Mouse (Mus musculus): ENCODE results near the gene Anxa5. TPM values are rescaled to one million over a fixed set of nuclear protein-coding genes. Genes with fewer than 3 reads are reported as not detected.

The Anxa5 gene
- total and polyA plus RNA-seq, 3 experiments = 30.8 to 47.1 (median 43.4) TPM

- peaks cover 0 to 30% of the 10 kb centered on the region in 2 experiments; a peak in 2 of 4 replicates for H3K4me1 ChIP-seq (ENCODE audit: control insufficient read depth in 1 of 2, insufficient read depth in 2 of 2)
- TF ChIP-seq POLR2A (IDR thresholded peaks at IDR 0.05; ENCODE audit: low read depth, low read length) (no peak), ZMIZ1 (IDR thresholded peaks at IDR 0.05; ENCODE audit: low read depth, low read length) (no peak), RAD21 (IDR thresholded peaks at IDR 0.05; ENCODE audit: low read depth, low read length) (no peak), JUN (IDR thresholded peaks at IDR 0.05; ENCODE audit: insufficient read depth, low read depth, low read length) (no peak), USF2 (conservative IDR thresholded peaks at IDR 0.05; ENCODE audit: low read depth, low read length) (no peak)
- H3K36me3 ChIP-seq (replicated peaks in 1 of 2; ENCODE audit: control insufficient read depth in 1 of 2, insufficient read depth in 1 of 2, low read length in 1 of 2) = no peaks in the 10 kb centered on the region
- no peak overlapping the region for H3K9ac ChIP-seq (ENCODE audit: insufficient read depth, low read depth)
- H3K27ac ChIP-seq (ENCODE audit: insufficient read depth, low read depth) = no peak overlapping the region
- H3K9me3 ChIP-seq (replicated peaks; ENCODE audit: low read length) = peaks cover 3% of the 10 kb centered on the region
- H3K4me3 ChIP-seq (replicated peaks in 1 of 3; ENCODE audit: low read depth in 2 of 3, low read length in 2 of 3, poor library complexity in 1 of 3) = no peak overlapping the region
- no peaks in the 10 kb centered on the region for H3K79me2 ChIP-seq (replicated peaks; ENCODE audit: control insufficient read depth, extremely low read depth, insufficient read depth, poor library complexity, severe bottlenecking)
- H3K4me2 ChIP-seq (ENCODE audit: insufficient read depth, low read depth, poor library complexity, severe bottlenecking) = no peak overlapping the region
- no peaks in the 10 kb centered on the region for H3K27me3 ChIP-seq (replicated peaks)
- no peak for DNase-seq (ENCODE audit: extremely low read depth)
- dilution Hi-C loops (cut with MboI; ENCODE audit: extremely low pct_ligation_motif_present, extremely low pct_unique_long_range_greater_than_20kb, low sequenced_read_pairs) = no loop called here
- in situ Hi-C loops (cut with MboI; ENCODE audit: low pct_ligation_motif_present, low pct_unique_long_range_greater_than_20kb, low sequenced_read_pairs) = no loop called here
Measured at GRCm38 (mm10) chr3:36430360-36430759, 45.3 kb downstream of the Anxa5 start.

DNA sequence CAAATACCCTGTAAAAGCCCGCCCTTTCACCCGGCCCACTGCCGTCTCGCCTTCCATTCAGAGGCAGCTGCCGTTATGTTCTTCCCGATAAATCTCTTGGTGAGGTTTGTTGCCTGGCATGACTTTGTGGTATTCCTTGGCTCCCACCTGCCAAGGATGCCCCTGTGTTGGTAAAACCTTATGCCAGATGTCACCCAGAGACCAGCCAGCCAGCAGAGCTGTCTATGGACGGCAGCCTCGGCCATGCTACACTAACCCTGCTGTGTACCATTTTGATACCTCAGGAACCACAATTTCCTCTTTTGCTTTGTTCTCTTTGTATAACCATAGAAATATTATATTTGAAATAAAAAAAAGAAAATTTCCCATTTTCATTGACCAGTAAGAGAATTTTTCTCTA is 48.3 kb downstream of the Anxa5 start:
- in situ Hi-C loops (cut with MboI; ENCODE audit: low pct_ligation_motif_present, low pct_unique_long_range_greater_than_20kb, low sequenced_read_pairs) = no loop called here
- no peaks in the 10 kb centered on the region for H3K79me2 ChIP-seq (replicated peaks; ENCODE audit: control insufficient read depth, extremely low read depth, insufficient read depth, poor library complexity, severe bottlenecking)
- TF ChIP-seq RCOR1 (conservative IDR thresholded peaks at IDR 0.05; ENCODE audit: low read depth, low read length) = no peak
- no peak for TF ChIP-seq MAX (IDR thresholded peaks at IDR 0.05; ENCODE audit: low read length)
- no peak for TF ChIP-seq MYC (IDR thresholded peaks at IDR 0.05; ENCODE audit: low read depth, low read length)
- no peak for TF ChIP-seq EP300 (IDR thresholded peaks at IDR 0.05; ENCODE audit: low read length)
- TF ChIP-seq CTCF (conservative IDR thresholded peaks at IDR 0.05 in 1 of 2, IDR thresholded peaks at IDR 0.05 in 1 of 2; ENCODE audit: low read depth in 2 of 2, low read length in 2 of 2) = no peak
- no peak for TF ChIP-seq SIN3A (IDR thresholded peaks at IDR 0.05; ENCODE audit: low read length)
- no peak for TF ChIP-seq HCFC1 (IDR thresholded peaks at IDR 0.05; ENCODE audit: low read depth, low read length)
- peak; percentile 42 for DNase-seq (ENCODE audit: extremely low read depth)
- peaks cover 3% of the 10 kb centered on the region for H3K9me3 ChIP-seq (replicated peaks; ENCODE audit: low read length)
- H3K27ac ChIP-seq (ENCODE audit: insufficient read depth, low read depth) = no peak overlapping the region
- no peaks in the 10 kb centered on the region for H3K27me3 ChIP-seq (replicated peaks)
- H3K4me1 ChIP-seq (ENCODE audit: control insufficient read depth in 1 of 2, insufficient read depth in 2 of 2) = peaks cover 0 to 32% of the 10 kb centered on the region in 2 experiments; a peak in 2 of 4 replicates
- no peaks in the 10 kb centered on the region for H3K36me3 ChIP-seq (replicated peaks in 1 of 2; ENCODE audit: control insufficient read depth in 1 of 2, insufficient read depth in 1 of 2, low read length in 1 of 2)
- H3K9ac ChIP-seq (ENCODE audit: insufficient read depth, low read depth) = no peak overlapping the region
- dilution Hi-C loops (cut with MboI; ENCODE audit: extremely low pct_ligation_motif_present, extremely low pct_unique_long_range_greater_than_20kb, low sequenced_read_pairs) = no loop called here
- H3K4me2 ChIP-seq (ENCODE audit: insufficient read depth, low read depth, poor library complexity, severe bottlenecking) = no peak overlapping the region
- H3K4me3 ChIP-seq (replicated peaks in 1 of 3; ENCODE audit: low read depth in 2 of 3, low read length in 2 of 3, poor library complexity in 1 of 3) = no peak overlapping the region

GRCm38 (mm10) chr3:36409456-36409855 is 66.2 kb downstream of the Anxa5 start:
- Histone ChIP-seq H3K4me2 (ENCODE audit: insufficient read depth, low read depth, poor library complexity, severe bottlenecking) (no peak overlapping the region), H3K27ac (ENCODE audit: insufficient read depth, low read depth) (no peak overlapping the region), H3K36me3 (replicated peaks in 1 of 2; ENCODE audit: control insufficient read depth in 1 of 2, insufficient read depth in 1 of 2, low read length in 1 of 2) (no peaks in the 10 kb centered on the region), H3K79me2 (replicated peaks; ENCODE audit: control insufficient read depth, extremely low read depth, insufficient read depth, poor library complexity, severe bottlenecking) (no peaks in the 10 kb centered on the region), H3K9me3 (replicated peaks; ENCODE audit: low read length) (no peaks in the 10 kb centered on the region), H3K27me3 (replicated peaks) (no peaks in the 10 kb centered on the region), H3K4me3 (replicated peaks in 1 of 3; ENCODE audit: low read depth in 2 of 3, low read length in 2 of 3, poor library complexity in 1 of 3) (no peak overlapping the region), H3K9ac (ENCODE audit: insufficient read depth, low read depth) (no peak overlapping the region; the same call in 1 of the 2 replicates), H3K4me1 (ENCODE audit: control insufficient read depth in 1 of 2, insufficient read depth in 2 of 2) (peaks cover 11 to 41% of the 10 kb centered on the region in 2 experiments)
- peak; percentile 31 for DNase-seq (ENCODE audit: extremely low read depth)
- in situ Hi-C loops (cut with MboI; ENCODE audit: low pct_ligation_motif_present, low pct_unique_long_range_greater_than_20kb, low sequenced_read_pairs) = no loop called here
- dilution Hi-C loops (cut with MboI; ENCODE audit: extremely low pct_ligation_motif_present, extremely low pct_unique_long_range_greater_than_20kb, low sequenced_read_pairs) = no loop called here
- TF ChIP-seq ETS1 (conservative IDR thresholded peaks at IDR 0.05; ENCODE audit: low read depth, low read length) (peak; percentile 32; the same call in 1 of the 2 replicates), BHLHE40 (IDR thresholded peaks at IDR 0.05; ENCODE audit: low read depth, low read length) (peak; percentile 15; the same call in 1 of the 2 replicates), MEF2A (IDR thresholded peaks at IDR 0.05; ENCODE audit: borderline replicate concordance, low read depth, low read length) (peak; percentile 82), MAFK (IDR thresholded peaks at IDR 0.05; ENCODE audit: insufficient replicate concordance, low read length) (0 out of 2 replicates have a peak, but pooled peaks have one; percentile 29), MXI1 (IDR thresholded peaks at IDR 0.05; ENCODE audit: low read depth, low read length) (no peak), TBP (conservative IDR thresholded peaks at IDR 0.05; ENCODE audit: low read depth, low read length) (no peak)
